In the genomic region with DNA sequence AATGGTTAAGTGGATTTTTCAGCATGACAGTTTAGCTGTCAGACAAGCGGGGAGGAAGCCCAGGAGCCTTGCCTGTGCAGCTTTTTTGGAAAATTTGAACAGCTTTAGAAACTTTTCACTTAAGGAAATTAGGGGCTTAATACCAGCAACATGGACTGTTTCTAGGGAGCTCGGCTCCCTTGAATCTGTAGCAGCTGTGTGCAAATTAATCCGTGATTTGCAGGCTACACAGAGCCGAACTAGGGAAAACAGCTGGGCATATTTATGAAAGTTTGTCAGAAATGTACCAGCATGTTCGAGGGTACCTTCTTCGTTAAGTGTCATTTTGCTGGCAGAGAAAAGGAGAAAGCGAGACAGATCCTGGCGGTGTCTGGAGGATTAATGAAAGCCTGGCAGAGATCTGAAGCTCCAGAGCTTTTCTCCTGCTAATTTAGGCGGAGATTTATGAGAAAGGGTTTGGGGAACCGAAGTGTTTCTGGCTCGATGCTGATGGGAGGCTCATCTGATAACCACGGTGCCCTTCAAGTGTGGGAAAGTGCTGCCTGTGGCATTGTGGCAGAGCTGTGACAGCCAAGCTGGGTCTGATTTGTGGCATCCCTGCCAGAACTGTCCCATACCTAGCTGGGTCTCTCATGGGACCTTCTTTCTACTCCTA, we compare ENCODE assay signal across 10 mouse cellular contexts.
DNase-seq lines count a peak whose midpoint lies in the region; ATAC-seq lines count a peak whose summit lies in the region.
"Had no signal": no experiment of that assay in that cellular context is flagged by ENCODE, and none has a peak within 500 bp of the region (broad histone marks: within the 10 kb centered on the region; RNA-seq: fewer than 3 reads in every experiment).

No protein-coding gene starts in this region.

- H3K27me3 ChIP-seq in heart, embryonic 12.5 days (replicated peaks), result no peaks in the 10 kb centered on the region
- no peaks in the 10 kb centered on the region for H3K27me3 ChIP-seq in forebrain, embryonic 15.5 days
- no peaks in the 10 kb centered on the region; the same call in 1 of the 2 replicates for H3K27me3 ChIP-seq in limb, embryonic 15.5 days
- no peaks in the 10 kb centered on the region for H3K27me3 ChIP-seq in liver, embryonic 11.5 days (replicated peaks; ENCODE audit: control insufficient read depth, insufficient read depth, low read length)

- peak overlapping the region; percentile 44 for H3K4me2 ChIP-seq in heart, embryonic 12.5 days
- peak overlapping the region; percentile 28 for H3K4me2 ChIP-seq in forebrain, embryonic 15.5 days (replicated peaks)
- H3K4me2 ChIP-seq in limb, embryonic 15.5 days, result peak overlapping the region; percentile 36
- H3K4me2 ChIP-seq in liver, embryonic 11.5 days, result no peak overlapping the region

- no peak for DNase-seq in heart, postnatal 25 days (ENCODE audit: low spot score)
- DNase-seq in brain, adult 2 months (ENCODE audit: low read depth, low spot score), result peak; percentile 54
- DNase-seq in liver, embryonic 11.5 days (ENCODE audit: low spot score), result no peak
- no peak for DNase-seq in MN1 (ENCODE audit: low spot score)
- DNase-seq: gastrocnemius, adult 2 months; lung, adult 18-20 months had no signal

- H3K36me3 ChIP-seq in heart, embryonic 12.5 days, result no peaks in the 10 kb centered on the region
- H3K36me3 ChIP-seq in forebrain, embryonic 15.5 days, result no peaks in the 10 kb centered on the region
- H3K36me3 ChIP-seq in limb, embryonic 15.5 days, result no peaks in the 10 kb centered on the region
- no peaks in the 10 kb centered on the region for H3K36me3 ChIP-seq in liver, embryonic 11.5 days (ENCODE audit: control insufficient read depth, insufficient read depth, low read length)

- H3K4me1 ChIP-seq in heart, embryonic 12.5 days (replicated peaks), result no peaks in the 10 kb centered on the region
- peaks cover 22% of the 10 kb centered on the region for H3K4me1 ChIP-seq in forebrain, embryonic 15.5 days
- H3K4me1 ChIP-seq in limb, embryonic 15.5 days, result peaks cover 16% of the 10 kb centered on the region
- H3K4me1 ChIP-seq in liver, embryonic 11.5 days (replicated peaks; ENCODE audit: control insufficient read depth, insufficient read depth, low read length), result no peaks in the 10 kb centered on the region

- intact Hi-C loops in heart, postnatal 25 days (cut with DNase I), result no loop called here

- no peaks in the 10 kb centered on the region for H3K9me3 ChIP-seq in heart, embryonic 12.5 days (replicated peaks)
- H3K9me3 ChIP-seq in forebrain, embryonic 15.5 days, result no peaks in the 10 kb centered on the region
- H3K9me3 ChIP-seq in limb, embryonic 15.5 days, result no peaks in the 10 kb centered on the region
- no peaks in the 10 kb centered on the region for H3K9me3 ChIP-seq in liver, embryonic 11.5 days (ENCODE audit: control insufficient read depth, low read length)

- H3K9ac ChIP-seq in heart, embryonic 12.5 days, result no peak overlapping the region
- no peak overlapping the region for H3K9ac ChIP-seq in forebrain, embryonic 15.5 days (replicated peaks)
- no peak overlapping the region for H3K9ac ChIP-seq in limb, embryonic 15.5 days
- H3K9ac ChIP-seq in liver, embryonic 11.5 days (ENCODE audit: low read depth, low read length), result no peak overlapping the region

- peak overlapping the region; percentile 18; the same call in 1 of the 2 replicates for H3K4me3 ChIP-seq in heart, embryonic 12.5 days
- 0 out of 2 replicates have a peak overlapping the region, but pooled peaks have one; percentile 0 for H3K4me3 ChIP-seq in forebrain, embryonic 15.5 days
- peak overlapping the region; percentile 20 for H3K4me3 ChIP-seq in limb, embryonic 15.5 days
- no peak overlapping the region for H3K4me3 ChIP-seq in liver, embryonic 11.5 days (ENCODE audit: low read depth, low read length)
- H3K4me3 ChIP-seq: gastrocnemius, adult 2 months had no signal

- 29% methylated on average over 12 of the region's 12 CpGs for WGBS in heart, embryonic 12.5 days
- 2% methylated on average over 12 of the region's 12 CpGs for WGBS in forebrain, embryonic 15.5 days
- WGBS in limb, embryonic 15.5 days, result 6% methylated on average over 12 of the region's 12 CpGs
- WGBS in liver, embryonic 11.5 days, result 32% methylated on average over 12 of the region's 12 CpGs

- H3K27ac ChIP-seq in heart, embryonic 12.5 days (ENCODE audit: poor library complexity, severe bottlenecking), result no peak overlapping the region
- H3K27ac ChIP-seq in forebrain, embryonic 15.5 days (replicated peaks), result peak overlapping the region; percentile 86
- H3K27ac ChIP-seq in limb, embryonic 15.5 days, result peak overlapping the region; percentile 50; the same call in 1 of the 2 replicates
- no peak overlapping the region for H3K27ac ChIP-seq in liver, embryonic 11.5 days (ENCODE audit: low read depth, low read length)
- H3K27ac ChIP-seq: gastrocnemius, adult 2 months had no signal

- ATAC-seq in heart, embryonic 12.5 days (ENCODE audit: insufficient number of reproducible peaks, low FRiP score), result no peak
- ATAC-seq in forebrain, embryonic 15.5 days (replicated peaks), result peak; percentile 88
- ATAC-seq in limb, embryonic 15.5 days (ENCODE audit: insufficient number of reproducible peaks, low FRiP score, low TSS enrichment, low read depth), result no peak
- ATAC-seq in liver, embryonic 11.5 days (replicated peaks; ENCODE audit: low FRiP score), result no peak
- ATAC-seq in megakaryocyte progenitor cell, adult 5-6 weeks (replicated peaks; ENCODE audit: poor library complexity), result no peak

Comparison
In these comparisons a context has a peak if more than half of its experiments do, and no peak if none do; other contexts are left out.
1. H3K27ac ChIP-seq: peak in forebrain, embryonic 15.5 days (single experiment) and limb, embryonic 15.5 days (single experiment); none in heart, embryonic 12.5 days (single experiment) and liver, embryonic 11.5 days (single experiment).